Mouse (Mus musculus) left cerebral cortex, postnatal 10 days (tissue): ENCODE measurements at regions not wholly inside any gene's neighbourhood (a gene's known extent, or its start where the extent isn't known, plus 50 kb on each side); places are given as distances from the start of the nearest gene placed in this dataset.
A peak's percentile ranks its signal among the peaks of the same experiment; 100 is the strongest.

Experiments
- DNase-seq, 2 experiments: peaks; one replicate each; pipeline ENCODE4 v3.0.0; 2021 to 2022; ENCODE audit warnings: low spot score in 2 of 2, mixed read lengths in 1 of 2; ENCODE audit errors: extremely low spot score in 1 of 2
- intact Hi-C: fragments of 180-260 bp; cut with DNase I; formaldehyde crosslinking; loops from one replicate; pipeline ENCODE4 v1.15.1; 2025

- intact Hi-C loops: no loop called here
- no peak for DNase-seq
These were observed 98.8 kb upstream of the Oxgr1 start for GRCm38 (mm10) chr14:120140791-120141747.

GRCm38 (mm10) chr14:120142281-120142680, 100.0 kb upstream of the Oxgr1 start:
- DNase-seq: no peak
- intact Hi-C loops: no loop called here

- intact Hi-C loops: no loop called here
- no peak for DNase-seq
These were observed 102.2 kb upstream of the Oxgr1 start for GRCm38 (mm10) chr14:120144451-120144850.

- intact Hi-C loops: no loop called here
- DNase-seq: no peak
These were observed 104.1 kb upstream of the Oxgr1 start for GRCm38 (mm10) chr14:120146312-120146711.

- intact Hi-C loops: no loop called here
- no peak for DNase-seq
These were observed 104.9 kb upstream of the Oxgr1 start for GRCm38 (mm10) chr14:120146908-120147770.

GRCm38 (mm10) chr14:120148803-120149202, 106.6 kb upstream of the Oxgr1 start:
- intact Hi-C loops: no loop called here

GRCm38 (mm10) chr14:120149341-120149741, 107.1 kb upstream of the Oxgr1 start:
- DNase-seq: peak in 1 of 2 experiments; percentile 52
- intact Hi-C loops: no loop called here

More at GRCm38 (mm10) chr14:120148803-120149202, 106.6 kb upstream of the Oxgr1 start:
- no peak for DNase-seq

GRCm38 (mm10) chr14:120150589-120150988, 108.4 kb upstream of the Oxgr1 start:
- intact Hi-C loops: no loop called here
- no peak for DNase-seq

- intact Hi-C loops: no loop called here
- DNase-seq: no peak
These were observed 112.2 kb upstream of the Oxgr1 start for GRCm38 (mm10) chr14:120154413-120154812.

- DNase-seq: no peak
- intact Hi-C loops: no loop called here
These were observed 111.3 kb upstream of the Mbnl2 start for GRCm38 (mm10) chr14:120164184-120164583.

- intact Hi-C loops: no loop called here
- no peak for DNase-seq
These were observed 109.9 kb upstream of the Mbnl2 start for GRCm38 (mm10) chr14:120165496-120166045.

- DNase-seq: no peak
- intact Hi-C loops: no loop called here
These were observed 104.7 kb upstream of the Mbnl2 start for GRCm38 (mm10) chr14:120170733-120171132.

- intact Hi-C loops: no loop called here
- DNase-seq: no peak
These were observed 103.4 kb upstream of the Mbnl2 start for GRCm38 (mm10) chr14:120172058-120172457.

GRCm38 (mm10) chr14:120172844-120173243, 102.6 kb upstream of the Mbnl2 start:
- intact Hi-C loops: no loop called here
- no peak for DNase-seq

- intact Hi-C loops: no loop called here
- DNase-seq: no peak
These were observed 100.9 kb upstream of the Mbnl2 start for GRCm38 (mm10) chr14:120174615-120175014.

- intact Hi-C loops: no loop called here
- no peak for DNase-seq
These were observed 80.3 kb upstream of the Mbnl2 start for GRCm38 (mm10) chr14:120195218-120195617.

GRCm38 (mm10) chr14:120211741-120212140, 63.7 kb upstream of the Mbnl2 start:
- intact Hi-C loops: no loop called here
- no peak for DNase-seq

- intact Hi-C loops: no loop called here
- DNase-seq: no peak
These were observed 62.8 kb upstream of the Mbnl2 start for GRCm38 (mm10) chr14:120212626-120213025.

GRCm38 (mm10) chr14:120219224-120219623, 56.2 kb upstream of the Mbnl2 start:
- intact Hi-C loops: no loop called here
- no peak for DNase-seq
